Mouse (Mus musculus) olfactory bulb, adult 2 months (tissue): ENCODE measurements around the gene Echdc3.

Experiments
- CTCF ChIP-seq: fragments of 200-500 bp; IDR thresholded peaks from 2 replicates; pipeline ENCODE4 v1.5.1; 2012; ENCODE audit warnings: low read depth, mild to moderate bottlenecking, low read length, moderate library complexity; ENCODE audit not compliant: insufficient read depth
- POLR2A ChIP-seq: fragments of 200-500 bp; IDR thresholded peaks from 2 replicates; pipeline ENCODE4 v1.6.1; 2012; ENCODE audit warnings: mild to moderate bottlenecking, low read depth, low read length, moderate library complexity; ENCODE audit not compliant: insufficient read depth

DNA sequence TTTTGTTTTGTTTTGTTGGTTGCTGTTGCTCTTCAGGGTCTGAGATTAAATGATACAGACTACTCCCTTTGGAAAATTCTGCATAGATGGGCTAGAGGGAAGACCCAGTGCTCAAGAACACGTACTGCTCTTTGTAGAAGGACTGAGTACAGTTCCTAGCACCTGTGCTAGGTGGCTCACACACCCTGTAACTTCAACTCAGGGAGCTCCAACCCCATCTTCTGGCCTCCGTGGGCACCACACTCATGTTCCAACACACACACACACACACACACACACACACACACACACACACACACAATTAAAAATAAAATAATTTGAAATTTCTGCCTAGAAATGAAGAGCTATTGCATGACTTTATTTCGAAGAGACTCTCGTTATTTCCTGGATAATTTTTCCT, 47.8 kb upstream of the Echdc3 start:
- no peak for TF ChIP-seq CTCF
- TF ChIP-seq POLR2A, result no peak
